Mouse (Mus musculus): Measurements from ENCODE around the gene Wfdc8. TPM values are rescaled to one million over a fixed set of nuclear protein-coding genes. Genes with fewer than 3 reads are reported as not detected.
"Not testable (repeated sequence)": the region's sequence is repeated elsewhere in the genome, so short reads cannot be mapped to it uniquely, and the experiment has no call there.

The Wfdc8 gene
- not detected for polyA plus RNA-seq (2017; shearing (Covaris generic))

DNA sequence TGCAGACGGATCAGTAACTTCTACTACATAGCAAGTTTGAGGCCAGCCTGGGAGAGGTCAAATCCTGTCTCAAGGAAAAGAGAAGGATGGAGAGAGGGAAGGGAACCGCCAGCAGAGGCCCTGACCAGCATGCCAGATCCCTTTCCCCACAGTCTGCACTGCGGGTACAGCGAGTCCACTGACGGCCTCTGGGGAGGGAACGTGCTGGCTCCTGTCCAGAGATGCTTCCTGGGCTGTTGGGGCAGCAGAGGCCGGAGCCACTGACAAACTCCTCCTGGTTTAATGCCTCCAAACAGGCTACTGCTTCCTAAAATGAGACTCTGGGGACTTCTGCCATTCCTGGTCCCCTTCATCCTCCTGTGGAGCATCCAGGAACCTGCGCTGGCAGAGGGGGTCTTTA, at the start of gene Wfdc8, which contains the start of gene Wfdc6b:
Wfdc8 (minus strand) TSS at position 156 of the 400 bp plus-strand sequence.
Wfdc6b (plus strand) TSS at position 52 of the 400 bp plus-strand sequence.
- ATAC-seq: not testable (repeated sequence)

DNA sequence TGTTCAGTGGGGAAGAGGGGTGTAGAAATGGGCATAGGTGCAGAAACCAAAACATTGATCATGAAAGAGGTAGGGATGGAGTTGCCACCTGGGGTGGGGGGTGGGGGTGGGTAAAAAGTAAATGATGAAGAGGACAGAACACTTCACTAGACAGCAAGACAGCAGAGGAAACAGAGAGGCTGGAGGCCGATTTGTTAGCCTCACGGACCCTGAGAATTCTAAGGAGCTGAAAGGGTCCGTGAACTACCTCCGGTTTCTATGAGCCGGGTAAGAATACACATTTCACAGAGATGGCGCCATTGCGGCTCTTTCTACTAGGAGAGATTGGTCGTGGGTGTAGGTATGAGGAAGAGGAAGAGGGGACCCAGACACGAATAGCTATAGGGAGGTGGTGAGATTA, 43.1 kb upstream of the Wfdc8 start, which contains the start of gene Wfdc9:
Wfdc9 (minus strand) TSS at position 101 of the 400 bp plus-strand sequence.
- ATAC-seq: no peak

DNA sequence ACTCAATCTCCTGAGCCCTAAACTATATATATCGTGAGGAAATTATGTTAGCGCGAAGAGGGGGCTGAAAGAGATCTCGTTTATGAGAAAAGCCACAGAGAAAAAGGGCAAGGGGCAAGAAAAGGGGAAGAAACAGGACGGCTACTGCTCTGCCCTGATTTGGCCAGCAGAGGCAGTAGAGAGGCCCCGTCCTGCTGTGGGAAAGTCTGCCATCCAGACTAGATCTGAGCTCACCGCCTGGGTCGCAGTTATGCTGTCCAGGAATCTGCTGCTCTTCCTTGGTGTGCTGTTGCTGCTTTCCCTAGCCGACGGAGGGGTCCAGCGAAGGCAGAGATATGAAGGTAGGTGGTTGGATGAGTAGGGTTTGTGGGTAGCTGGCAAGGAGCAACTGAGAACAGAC, 42.4 kb upstream of the Wfdc8 start, which contains the start of gene Wfdc10:
Wfdc10 (plus strand) TSS at position 189 of the 400 bp plus-strand sequence.
- no peak for ATAC-seq

DNA sequence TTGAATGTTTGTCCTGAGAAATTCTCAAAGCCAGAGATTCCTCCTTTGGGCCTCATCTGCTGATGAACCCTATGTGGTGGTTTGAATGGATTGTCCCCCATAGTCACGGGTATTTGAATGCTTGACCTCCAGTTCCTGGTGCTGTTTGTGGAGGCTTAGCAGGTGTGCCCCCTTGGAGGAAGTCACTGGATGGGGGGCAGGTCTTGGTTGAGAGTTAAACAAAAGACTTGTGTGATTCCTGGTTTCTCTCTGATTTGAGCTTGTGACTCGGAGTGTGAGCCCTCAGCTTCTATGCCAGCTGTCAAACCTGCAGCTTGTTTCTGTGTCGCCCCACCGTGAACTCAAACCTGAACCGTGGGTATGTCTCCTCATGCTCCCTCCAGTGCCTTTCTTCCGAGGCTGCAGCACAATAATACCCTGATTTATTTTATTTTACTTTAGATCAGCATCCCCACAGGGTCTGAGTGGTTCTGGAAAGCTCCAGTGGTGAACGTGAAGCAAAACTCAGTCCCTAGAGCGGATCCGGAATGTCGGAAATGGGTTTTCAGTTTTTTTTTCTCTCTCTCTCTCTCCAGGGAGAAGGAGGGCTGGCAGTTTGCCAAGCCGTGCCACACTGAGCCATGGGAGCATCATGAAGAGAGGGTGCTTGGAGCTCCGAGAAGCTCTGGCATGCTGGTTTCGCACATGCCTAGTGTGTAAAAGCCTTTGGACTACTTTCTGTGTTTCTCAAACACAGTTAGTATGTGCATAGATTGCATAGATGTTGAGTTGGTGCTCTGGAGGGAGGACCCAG, 28.7 kb upstream of the Wfdc8 start:
- no peak for ATAC-seq

DNA sequence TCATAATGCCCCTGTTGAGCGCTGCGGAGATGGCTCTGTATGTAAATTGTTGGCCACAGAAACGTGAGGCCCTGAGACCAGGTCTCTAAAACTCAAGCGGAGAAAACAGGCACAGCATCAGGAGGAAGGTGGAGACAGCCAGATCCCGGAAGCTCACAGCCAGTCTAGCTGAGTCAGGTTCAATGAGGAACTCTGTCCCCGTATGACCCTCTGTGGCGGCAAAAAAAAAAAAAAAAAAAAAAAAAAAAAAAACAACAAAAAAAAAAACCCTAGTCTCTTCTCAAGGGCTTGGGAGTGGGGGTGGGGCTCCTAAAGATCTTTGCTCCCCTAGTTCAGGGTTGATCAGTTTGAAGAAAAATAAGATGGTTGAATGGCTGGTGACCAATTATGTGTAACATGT, 27.7 kb upstream of the Wfdc8 start:
- ATAC-seq: no peak

DNA sequence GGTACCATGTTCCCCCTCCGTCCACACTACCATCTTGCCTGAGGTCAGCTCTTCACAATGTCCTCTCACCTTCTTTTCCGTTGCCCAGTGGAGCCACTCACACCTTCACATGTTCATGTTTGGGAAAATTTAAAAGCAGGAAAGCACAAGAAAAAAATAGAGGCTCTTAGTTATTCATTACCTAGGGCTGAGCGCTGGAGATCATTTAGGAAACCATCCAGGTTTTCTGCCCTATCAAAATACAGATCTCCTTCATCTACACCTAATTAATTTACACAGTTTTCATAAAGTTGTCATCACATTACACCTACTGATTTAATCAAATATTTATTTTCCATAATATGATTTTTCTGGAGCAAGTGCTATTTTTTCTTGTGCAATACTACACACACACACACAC, 25.3 kb upstream of the Wfdc8 start, which contains the start of gene Wfdc16:
Wfdc16 (minus strand) TSS at position 101 of the 400 bp plus-strand sequence.
- no peak for ATAC-seq

DNA sequence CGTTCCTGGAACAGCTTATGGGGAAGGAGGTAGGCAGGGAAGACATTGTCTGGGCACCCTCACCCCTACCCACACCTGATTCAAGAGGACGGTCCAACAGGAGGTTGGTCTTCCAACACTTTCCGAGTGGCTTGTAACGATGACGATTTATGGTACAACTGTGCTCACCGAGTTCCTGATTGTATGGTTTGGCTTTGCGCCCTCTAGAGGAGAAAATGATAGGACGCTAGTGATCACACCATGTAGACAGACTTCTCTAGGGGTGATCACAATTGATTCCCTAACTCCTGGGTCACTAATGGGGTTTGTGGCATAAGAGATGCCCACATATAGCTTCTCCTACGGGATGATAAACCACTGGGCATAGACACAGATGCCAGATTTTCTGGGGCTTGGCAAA, 21.8 kb upstream of the Wfdc8 start:
- no peak for ATAC-seq

DNA sequence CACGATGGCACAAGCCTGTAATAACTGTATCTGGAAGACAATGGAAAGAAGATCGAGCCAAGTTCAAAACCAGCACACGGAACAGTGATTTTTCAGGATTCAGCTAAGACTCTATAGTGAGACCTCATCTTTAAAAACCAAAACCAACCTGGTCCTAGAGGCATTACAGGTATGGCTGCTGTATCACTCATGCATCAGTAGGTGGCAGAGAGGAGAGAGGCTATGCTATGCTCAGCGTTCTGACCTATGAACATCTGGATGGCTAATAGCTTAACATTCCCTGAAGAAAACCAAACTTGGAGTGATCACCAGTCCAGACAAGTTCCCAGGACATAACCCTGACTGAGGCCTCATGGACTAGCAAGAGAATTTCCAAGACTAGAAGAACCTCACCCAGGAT, 8.3 kb upstream of the Wfdc8 start:
- ATAC-seq: no peak

DNA sequence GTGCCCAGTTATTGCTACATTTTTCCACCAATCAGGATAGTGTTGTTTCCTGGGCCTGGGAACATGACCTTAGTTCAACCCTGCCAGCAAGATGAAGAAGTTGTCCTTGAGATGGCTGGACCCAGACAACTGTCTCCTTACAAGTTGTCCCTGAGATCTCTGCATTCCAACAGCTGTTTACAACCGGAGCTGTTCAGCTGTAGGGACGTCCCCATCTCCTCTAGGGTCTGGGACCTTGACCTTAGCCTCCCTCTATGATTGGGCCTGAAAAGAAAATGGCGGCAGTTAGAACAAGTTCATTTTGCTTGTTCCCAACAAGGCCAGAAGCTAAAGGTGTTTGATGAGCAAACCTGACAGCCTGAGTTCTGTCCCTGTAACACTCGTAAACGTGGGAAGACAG, 5.6 kb upstream of the Wfdc8 start:
- no peak for ATAC-seq

DNA sequence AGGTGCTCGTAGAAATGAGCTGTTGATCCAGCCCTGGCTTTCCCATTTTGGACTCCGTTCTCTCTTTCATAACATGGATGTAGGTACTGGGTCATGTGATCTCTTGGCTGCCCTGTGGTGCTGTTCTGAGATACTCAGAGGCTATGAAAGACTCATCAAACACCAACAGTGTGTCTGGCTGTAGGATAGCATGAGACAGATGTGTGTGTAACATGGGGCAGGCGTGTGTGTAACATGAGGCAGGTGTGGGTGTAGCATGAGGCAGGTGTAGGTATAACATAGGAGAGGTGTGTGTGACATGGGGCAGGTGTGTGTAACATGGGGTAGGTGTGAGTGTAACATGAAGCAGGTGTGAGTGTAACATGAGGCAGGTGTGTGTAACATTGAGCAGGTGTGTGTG, 2.0 kb upstream of the Wfdc8 start:
- ATAC-seq: no peak

DNA sequence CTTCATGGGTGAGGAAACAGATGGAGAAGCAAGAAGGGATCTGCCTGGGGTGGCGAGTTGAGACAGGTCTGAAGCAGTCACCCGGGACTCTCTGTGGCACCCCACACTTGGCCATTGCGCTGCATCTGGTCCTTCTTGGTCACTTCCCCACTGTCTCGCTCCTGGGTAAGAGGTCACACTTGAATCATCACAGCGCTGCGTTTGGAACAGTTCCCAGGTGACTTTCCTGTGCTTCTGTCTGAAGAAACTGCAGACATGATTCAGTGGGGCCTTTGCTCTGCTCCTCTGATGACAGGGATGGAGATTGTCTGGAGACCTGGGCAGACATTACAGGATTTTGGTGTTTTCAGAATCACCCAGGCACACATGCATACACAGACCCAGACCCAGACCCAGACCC, 4.6 kb downstream of the Wfdc8 start:
- no peak for ATAC-seq

DNA sequence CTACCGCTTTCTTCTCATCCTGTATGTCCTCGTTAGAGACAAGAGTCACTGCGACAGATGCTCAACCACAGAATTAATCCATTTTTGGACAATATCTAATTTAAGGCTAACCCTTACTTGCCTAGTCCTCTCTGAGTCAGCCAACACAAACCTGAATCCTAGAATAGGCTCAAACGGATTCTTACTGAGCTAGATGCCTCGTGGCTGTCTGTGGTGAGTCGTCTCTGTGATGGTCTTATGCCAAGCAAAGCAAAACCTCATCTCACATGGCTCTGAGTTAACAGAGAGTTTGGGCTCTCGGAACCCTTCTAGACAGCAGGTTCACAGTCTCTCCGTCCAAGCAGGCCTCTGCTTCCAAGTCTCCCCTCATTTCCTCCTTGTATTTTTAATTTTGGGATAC, 9.0 kb downstream of the Wfdc8 start:
- no peak for ATAC-seq

DNA sequence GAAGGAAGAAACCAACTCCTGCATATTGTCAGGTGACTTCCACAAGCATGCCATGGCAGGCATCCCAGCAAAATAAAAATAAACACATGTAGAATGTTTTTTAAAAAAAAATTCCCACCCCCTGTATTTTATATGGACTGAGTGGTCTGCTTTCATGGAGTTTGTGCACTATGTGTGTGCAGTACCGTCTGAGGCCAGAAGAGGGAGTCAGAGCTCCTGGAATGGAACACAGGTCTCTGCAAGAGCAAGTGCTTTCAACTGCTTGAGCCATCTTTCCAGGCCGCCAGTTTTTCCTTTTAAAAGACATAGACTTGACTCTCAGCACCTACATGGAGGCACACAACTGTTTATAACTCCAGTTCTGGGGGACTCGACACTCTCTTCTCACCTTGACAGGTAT, 9.9 kb downstream of the Wfdc8 start:
- no peak for ATAC-seq

DNA sequence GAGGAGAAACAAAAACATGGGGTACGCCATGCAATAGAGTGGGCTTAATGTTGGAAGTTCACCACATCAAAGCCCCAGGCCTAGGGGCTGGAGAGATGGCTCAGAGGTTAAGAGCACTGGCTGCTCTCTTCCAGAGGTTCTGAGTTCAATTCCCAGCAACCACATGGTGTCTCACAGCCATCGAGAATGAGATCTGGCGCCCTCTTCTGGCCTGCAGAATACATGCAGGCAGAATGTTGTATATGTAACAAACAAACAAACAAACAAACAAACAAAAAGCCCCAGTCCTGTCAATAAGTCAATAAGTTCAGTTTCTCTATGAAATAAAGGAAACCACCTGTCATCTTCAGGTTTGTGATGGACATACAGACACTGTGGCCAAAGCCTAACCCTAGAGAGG, 13.2 kb downstream of the Wfdc8 start:
- ATAC-seq: no peak

DNA sequence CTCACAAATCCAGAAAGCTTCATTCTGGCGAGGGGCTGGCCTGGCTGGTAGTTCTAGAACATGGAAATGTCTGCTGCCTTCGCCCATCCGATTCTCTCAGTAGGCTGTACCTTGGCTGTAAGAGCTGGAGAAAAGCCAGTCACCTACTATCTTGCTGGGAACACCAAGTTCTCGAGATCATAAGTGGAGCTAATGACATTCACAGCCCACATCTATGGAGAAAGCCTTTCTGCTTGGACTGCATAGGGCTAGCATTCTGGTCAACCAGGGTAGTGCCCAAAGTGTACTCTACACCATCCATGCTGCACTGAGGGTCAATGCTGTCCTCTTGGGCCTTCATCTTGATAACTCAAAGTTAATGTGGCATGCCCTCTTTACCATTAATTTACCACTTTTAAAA, 19.9 kb downstream of the Wfdc8 start, which contains the start of gene Eppin:
Eppin (minus strand) TSS at position 101 of the 400 bp plus-strand sequence.
- no peak for ATAC-seq

DNA sequence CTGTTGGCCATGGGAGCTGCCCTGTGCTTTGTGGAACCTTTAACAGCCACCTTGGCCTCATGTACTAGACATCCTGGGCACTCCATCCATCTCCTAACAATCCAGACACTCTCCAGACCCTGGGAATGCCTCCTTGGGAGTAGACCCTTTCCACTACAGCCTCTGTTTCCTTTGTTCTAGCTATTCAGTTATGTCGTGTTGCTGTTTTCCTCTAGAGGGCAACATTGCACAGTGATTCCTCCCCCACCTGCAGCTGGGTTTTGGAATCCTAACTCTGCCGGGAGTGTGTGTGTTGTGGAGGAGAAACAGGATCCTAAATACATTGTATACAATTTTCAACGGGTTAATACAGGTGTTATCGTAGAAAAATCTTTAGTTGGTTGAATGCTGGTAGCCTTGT, 21.4 kb downstream of the Wfdc8 start:
- ATAC-seq: no peak

DNA sequence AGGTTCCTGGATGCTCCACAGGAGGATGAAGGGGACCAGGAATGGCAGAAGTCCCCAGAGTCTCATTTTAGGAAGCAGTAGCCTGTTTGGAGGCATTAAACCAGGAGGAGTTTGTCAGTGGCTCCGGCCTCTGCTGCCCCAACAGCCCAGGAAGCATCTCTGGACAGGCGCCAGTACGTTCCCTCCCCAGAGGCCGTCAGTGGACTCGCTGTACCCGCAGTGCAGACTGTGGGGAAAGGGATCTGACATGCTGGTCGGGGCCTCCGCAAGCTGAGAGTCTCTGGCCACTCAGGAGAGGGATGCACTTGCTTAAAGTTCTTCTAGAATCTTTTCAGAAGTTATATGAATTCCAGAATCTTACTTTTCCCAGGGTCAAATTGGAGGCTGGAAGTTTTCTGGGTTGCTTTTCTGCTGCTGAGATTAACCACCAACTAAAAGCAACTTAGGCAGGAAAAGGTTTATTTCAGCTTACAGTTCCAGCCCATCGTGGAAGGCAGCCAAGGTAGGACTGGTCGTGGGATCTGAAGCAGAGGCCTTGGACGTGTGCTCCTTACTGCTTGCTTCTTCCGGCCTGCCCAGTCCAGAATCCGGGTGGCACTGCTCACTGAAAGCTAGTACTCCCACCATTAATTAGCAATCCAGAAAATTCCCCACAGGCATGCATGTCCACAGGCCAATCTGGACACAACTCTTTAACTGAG, 28.3 kb downstream of the Wfdc8 start, which contains the start of gene Wfdc6a:
Wfdc6a (minus strand) TSS at position 423 of the 701 bp plus-strand sequence.
- not testable (repeated sequence) for ATAC-seq

DNA sequence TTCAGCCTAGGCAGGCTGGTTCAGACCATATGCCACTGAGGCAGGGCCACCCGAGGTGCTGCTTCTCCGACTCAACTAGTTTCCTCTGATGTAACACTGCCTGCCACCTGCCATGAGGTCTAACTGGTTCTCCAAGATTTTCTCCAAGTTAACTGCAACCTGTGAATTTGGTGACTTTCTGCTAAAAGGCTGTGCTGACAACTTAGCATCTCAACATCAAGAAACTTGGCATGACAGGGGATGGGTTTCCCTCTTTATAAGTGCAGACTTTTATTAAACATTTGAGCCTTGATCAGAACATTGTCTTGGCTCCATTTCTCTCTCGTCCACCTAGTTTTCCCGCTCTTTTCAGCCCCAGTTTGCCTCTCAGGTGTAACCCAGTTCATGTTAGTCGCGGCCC, 40.1 kb downstream of the Wfdc8 start, which contains the start of gene Spint3:
Spint3 (minus strand) TSS at position 101 of the 400 bp plus-strand sequence.
- ATAC-seq: not testable (repeated sequence)

DNA sequence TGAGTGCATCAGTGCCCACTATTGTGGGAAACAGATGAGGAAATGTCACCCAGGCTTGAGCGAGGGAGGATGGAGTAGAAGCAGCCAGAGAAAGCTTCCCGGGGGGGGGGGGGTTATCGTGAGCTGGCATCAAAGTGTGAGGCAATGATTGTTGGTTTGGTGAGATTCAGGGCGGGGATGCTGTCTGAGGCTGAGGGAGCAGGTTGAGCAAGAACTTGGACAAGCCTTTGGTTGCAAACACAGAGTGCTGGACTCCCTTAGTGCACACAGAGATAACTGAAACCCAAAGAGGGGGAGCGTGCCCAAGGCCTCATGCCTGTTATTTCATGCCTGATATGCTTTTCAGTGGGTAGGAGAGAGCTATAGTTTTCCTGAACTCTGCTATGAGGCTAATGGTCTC, 46.0 kb downstream of the Wfdc8 start:
- ATAC-seq: no peak

DNA sequence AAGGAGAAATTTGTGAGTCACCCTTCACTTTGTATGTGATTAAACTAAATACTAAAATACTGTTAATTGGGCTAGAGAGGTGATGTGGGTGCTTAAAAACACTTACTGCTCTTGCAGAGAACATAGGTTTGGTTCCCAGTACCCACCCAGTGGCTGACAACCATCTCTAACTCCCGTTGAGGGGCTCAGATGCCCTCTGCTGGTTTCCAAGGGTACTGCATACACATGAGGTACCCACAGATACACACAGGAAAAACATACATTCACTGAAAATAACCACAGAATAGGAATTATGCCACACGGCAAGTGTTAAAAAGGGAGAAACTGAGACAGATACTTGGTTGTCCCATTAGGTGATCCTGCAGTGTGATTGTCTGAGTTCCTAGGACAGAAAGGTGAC, 46.4 kb downstream of the Wfdc8 start:
- no peak for ATAC-seq

DNA sequence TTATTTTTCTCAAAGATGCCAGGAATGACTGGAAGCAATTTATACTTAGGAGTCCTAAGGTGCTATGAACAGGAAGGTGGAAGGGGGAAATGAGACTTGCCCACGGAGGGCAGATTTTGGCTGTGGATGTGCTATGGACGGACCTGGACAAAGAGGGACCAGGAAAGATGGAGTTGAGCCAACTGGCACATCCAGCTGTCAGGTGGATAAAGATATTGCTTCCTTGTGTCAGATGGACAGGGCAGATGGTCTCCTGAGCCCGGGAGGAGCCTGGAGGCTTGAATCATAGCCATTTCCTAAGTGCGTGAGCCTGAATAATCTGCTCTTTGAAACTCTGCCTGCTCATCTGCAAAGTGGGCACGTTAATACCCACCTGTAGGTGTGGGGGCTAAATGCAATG, 49.1 kb downstream of the Wfdc8 start:
- no peak for ATAC-seq

DNA sequence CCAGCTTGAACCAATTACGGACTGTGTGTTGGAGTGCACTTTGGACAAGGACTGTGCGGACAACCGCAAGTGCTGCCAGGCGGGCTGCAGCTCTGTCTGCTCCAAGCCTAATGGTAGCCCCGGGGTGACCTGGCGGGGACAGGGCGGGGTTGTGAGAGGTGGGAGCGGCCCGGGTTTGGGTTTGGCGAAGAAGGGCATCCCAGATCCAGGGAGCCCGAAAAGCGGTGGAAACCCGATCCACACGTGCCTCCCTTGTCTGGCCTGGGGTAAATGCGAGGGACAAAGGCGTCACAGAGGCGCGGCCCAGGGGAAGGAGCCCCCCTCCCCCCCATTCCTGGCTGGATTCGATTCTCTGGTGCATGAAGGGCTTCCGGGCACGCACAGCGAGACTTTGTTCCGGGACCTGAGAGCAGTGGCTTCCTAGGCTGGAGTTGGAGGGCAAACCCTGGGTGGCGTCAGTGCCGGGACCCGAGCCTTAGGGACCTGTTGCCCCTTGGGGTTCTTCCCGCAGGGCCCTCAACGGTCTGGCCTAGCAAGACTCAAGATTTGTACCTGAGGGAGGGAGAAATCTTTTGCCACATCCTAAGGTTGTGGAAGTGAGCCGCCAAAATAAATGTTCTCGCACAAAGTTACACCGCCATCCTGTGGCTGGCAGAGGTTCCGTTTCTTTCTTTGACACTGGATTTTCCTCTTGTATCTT, 49.9 kb downstream of the Wfdc8 start:
- ATAC-seq: peak; percentile 80
